Mouse (Mus musculus): ENCODE measurements around the gene Ugt1a7c. TPM values are rescaled to one million over a fixed set of nuclear protein-coding genes. Genes with fewer than 3 reads are reported as not detected.

Gene Ugt1a7c
- total RNA-seq, 2 experiments from 2014 or later, result 0.71 to 0.97 TPM

DNA sequence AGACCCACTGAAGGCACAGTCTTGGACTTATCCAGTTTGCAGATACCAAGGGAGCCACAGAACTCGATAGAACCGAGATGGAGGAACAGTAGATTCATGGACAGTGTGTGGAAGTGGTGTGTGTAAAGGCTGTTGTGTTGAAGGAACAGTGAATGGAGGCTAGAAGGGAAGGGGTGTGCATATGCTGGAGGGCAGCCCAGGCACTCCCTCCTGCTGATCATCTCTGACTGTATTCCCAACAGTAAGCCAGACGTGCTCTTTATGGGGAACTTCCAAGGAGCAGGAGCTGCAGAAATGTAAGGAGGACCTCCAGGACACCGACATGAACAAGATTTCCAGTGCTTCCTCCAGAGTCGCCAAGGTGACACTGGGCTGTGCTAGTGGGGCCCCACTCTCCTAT is 155.2 kb downstream of the Ugt1a7c start:
- peak in 1 of 2 experiments; percentile 32 for DNase-seq (ENCODE audit: extremely low spot score in 1 of 2, low spot score in 2 of 2)
- intact Hi-C loops (cut with DNase I), result no loop called here

DNA sequence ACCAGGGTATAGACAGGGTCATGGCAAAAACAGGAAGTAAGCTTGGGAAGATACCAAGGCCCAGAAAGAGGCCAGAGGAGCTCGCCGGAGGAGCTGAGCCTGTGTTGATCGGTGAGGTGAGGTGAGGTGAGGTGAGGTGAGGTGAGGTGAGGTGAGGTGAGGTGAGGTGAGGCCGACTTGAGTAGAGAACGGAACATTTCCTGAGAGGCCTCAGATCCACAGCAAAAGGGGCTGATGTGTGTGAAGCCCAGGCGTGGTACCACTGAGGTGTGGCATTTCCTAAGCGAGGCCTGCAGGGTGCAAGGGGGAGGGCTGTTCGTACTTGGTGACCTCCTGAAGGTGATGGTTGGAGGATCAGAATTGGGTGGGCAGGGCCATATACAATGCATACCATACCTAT is 158.2 kb downstream of the Ugt1a7c start:
- peak in 1 of 2 experiments; percentile 54 for DNase-seq (ENCODE audit: extremely low spot score in 1 of 2, low spot score in 2 of 2)
- intact Hi-C loops (cut with DNase I), result no loop called here

DNA sequence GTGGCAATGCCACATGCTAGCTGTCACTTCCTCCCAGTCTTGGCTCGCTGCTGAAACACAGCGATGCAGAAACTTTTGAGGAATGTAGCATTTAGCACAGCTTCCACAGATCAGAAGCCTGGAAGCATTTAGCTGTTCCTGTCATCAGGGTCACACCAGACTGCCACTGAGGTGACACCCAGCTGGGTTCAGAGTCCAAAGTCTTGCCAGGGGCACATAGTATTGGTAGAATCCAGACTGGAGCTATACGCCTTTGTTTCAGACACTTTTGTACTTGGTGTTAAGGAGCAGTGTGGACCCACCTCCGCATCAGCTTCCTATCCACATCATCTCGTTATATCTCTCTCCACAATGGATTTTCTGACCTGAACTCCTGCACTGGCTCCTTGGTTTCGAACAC is 158.7 kb downstream of the Ugt1a7c start:
- intact Hi-C loops (cut with DNase I), result no loop called here
- peak in 1 of 2 experiments; percentile 36 for DNase-seq (ENCODE audit: extremely low spot score in 1 of 2, low spot score in 2 of 2)

DNA sequence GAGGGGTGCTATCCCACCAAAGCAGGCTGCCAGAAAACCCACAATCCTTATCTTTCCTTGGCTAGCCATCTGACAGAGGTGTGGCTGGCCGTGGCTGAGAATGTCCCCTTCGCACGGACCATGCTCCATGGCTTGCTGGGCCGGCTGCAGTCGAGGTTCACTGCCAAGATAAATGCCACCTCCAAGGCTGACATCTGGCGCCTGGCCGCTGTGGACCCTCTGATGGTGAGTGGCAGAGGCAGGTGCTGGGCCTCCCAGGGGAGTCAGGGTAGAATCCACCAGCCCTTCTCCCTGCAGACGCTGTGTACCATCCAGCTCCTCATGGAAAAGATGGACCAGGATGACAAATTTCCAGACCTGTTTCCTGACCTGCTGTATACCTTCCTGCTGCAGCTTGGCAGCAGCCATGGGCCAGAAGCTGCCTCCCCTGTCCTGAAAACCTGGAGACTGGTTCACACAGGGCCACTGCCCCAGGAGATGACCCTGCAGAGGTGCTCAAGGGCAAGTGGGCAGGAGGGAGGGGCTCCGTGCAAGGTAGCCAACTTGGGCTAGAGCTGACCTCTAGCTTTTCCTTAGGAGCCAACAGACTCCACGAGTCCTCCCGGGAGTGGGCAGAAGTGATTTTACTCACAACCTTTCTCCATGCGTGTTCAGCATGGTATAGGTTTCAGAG is 160.1 kb downstream of the Ugt1a7c start:
- intact Hi-C loops (cut with DNase I), result no loop called here
- DNase-seq (ENCODE audit: extremely low spot score in 1 of 2, low spot score in 2 of 2), result peak in 1 of 2 experiments; percentile 76

DNA sequence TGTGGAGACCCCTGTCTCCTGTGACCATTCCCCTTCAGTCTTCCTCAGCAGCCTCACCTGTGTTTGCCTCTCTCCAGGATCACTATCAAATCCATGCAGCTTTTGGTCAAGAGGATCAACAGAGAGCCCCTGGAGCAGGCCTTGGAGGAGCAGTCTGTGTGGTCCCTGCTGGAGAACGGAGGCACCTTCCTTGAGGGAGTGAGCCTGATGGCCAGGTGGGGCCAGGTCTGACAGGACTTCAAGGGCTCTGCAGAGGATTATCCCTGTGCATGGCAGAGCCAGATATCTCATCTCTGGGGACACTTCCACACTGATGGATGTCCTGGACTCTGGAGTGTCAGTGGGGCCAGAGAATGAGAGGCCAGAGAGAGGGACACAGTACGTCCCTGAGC is 160.6 kb downstream of the Ugt1a7c start:
- intact Hi-C loops (cut with DNase I), result no loop called here
- peak in 1 of 2 experiments; percentile 64 for DNase-seq (ENCODE audit: extremely low spot score in 1 of 2, low spot score in 2 of 2)

DNA sequence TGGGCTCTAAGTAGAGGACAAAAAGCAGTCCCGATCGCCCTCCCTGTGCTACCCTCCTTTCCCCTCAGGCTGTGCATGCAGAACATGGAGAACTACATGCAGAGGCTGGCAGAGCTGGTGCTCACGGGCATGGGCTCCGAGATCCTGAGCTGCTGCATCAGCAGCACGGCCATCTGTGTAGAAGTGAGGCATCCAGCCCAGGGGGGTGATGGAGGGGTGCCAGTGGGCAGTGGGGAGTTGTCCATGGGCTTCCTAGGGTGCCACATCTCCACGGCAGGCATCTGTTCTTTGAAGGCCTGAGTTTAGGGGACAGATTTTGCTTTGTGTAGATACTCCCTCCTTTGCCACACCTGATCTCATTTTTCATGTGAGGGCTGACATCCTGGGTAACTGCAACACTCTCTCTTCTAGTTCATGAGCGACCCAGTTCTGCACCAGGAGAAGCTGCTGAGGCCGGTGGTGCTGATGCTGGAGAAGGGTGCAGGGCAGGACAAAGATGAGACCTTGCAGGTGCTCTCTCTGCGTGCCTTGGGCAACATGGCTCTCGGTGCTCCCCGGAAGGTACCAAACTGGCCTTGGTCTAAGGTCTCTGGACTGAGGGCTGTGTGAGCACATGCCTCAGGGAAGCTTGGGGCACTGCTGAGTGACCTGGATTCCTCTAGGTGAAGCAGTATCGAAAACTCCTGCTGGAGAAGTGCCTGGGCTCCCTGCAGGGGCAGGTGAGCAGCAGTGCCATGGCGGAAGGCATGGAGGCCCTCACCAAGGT is 161.3 kb downstream of the Ugt1a7c start:
- peak in 1 of 2 experiments; percentile 83 for DNase-seq (ENCODE audit: extremely low spot score in 1 of 2, low spot score in 2 of 2)
- intact Hi-C loops (cut with DNase I), result no loop called here

DNA sequence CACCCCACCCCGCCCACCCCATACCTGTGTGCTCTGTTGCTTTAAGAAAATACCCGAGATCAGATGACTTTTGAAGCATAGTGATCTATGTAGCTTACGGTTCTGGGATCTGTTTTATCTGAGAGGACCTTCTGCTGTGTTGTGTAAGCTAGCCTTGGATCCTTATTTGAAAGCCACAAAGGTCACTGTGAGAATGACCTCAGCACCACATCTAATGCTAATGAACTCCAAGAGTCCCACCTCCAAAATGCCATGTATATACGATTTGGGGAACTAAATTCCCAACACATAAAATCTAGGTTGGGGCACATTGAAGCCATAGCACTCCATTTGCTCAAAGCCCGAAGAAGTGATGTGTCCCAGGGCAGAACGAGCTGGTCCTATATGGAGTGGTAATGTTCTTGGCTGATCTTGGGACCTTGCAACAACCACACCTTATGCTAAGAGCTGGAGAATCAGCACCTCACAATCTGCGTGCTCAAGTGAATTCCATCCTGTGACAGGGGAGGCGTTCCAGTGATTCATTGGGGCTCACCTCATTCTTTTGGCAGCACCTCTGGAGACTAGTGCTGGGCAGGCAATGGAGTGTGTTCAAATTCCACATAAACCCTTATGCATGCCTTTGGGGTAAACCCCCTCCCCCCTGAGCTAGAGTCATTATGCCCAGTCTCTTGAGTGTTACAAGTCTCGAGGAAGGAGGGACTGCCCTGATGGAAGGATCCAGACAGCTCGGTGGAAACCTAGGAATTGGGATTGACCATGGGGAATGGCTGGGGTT is 162.2 kb downstream of the Ugt1a7c start:
- intact Hi-C loops (cut with DNase I), result no loop called here
- peak in 1 of 2 experiments; percentile 42 for DNase-seq (ENCODE audit: extremely low spot score in 1 of 2, low spot score in 2 of 2)

DNA sequence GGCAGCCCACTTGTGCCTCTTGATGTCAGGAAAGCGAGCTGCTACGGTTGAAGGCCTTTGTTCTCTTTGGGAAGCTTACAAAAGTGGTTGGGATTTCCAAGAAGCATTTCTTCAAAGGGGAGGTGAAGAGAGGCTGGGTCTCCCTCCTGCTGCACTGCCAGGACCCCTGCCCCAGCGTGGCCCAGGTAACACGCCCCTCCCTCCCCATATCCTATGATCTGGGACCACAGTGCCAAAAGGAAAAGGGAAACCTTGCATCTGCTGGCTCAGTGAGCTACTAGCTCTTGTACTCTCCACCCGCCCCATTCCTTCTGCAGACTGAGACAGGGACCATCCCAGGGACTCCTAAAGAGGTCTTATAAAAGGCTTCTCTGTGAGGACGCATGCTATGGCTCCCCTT is 162.8 kb downstream of the Ugt1a7c start:
- DNase-seq (ENCODE audit: extremely low spot score in 1 of 2, low spot score in 2 of 2), result peak in 1 of 2 experiments; percentile 64
- intact Hi-C loops (cut with DNase I), result no loop called here

DNA sequence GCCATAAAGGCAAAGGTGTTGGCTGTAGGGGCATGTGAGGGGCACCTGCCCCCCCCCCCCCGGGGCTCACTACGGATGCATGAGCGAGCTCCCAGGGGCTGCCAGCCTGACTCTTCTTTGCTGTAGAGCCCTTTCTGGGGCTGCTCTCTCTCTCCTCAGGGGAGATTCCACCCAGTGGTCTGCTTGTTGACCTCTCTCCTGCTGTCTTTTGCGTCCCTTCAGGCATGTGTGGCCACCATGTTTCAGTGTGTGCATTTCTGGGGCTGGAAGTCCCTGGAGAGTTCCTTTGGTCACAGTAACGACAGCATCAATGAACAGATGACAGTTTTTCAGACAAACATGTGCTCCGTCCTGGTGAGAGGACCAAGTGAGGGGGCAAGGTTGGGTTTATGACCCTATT is 163.5 kb downstream of the Ugt1a7c start:
- DNase-seq (ENCODE audit: extremely low spot score in 1 of 2, low spot score in 2 of 2), result peak in 1 of 2 experiments; percentile 51
- intact Hi-C loops (cut with DNase I), result no loop called here

DNA sequence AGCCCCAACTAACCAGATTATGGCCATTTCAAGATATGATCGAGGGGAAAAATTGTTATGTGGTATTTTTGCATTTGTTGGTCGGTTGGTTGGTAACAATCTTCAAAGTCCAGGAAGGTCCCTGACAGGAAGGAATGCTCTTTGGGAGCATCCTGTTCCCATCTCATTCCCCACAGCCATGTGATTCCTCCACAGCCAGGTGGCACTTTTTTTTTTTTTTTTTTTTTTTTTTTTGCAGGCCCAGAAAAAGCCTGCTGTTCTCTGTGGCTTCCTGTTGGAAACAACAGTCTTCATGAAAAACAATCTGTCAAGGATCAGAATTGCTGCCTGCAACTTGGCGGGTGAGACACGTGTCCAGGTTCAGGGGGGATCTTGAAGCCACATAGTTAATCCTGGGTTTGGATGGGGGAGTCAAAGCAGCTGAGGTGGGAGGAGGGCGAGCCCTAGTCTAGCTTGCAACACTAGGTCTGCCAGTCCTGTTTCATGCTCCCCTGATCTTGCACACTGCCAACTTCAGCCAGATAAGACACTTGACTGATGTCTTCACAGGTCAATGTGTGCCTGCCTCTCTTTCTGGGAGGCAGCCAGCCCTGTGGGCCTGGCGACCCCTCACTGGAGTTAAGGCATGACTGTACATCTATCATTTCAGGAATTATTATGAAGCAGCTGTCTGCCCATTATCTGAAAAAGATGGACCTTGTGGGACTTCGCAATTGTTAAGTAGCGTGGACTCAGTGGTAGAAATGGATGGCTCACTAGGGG is 164.2 kb downstream of the Ugt1a7c start:
- intact Hi-C loops (cut with DNase I), result no loop called here
- peak in 1 of 2 experiments; percentile 69 for DNase-seq (ENCODE audit: extremely low spot score in 1 of 2, low spot score in 2 of 2)

DNA sequence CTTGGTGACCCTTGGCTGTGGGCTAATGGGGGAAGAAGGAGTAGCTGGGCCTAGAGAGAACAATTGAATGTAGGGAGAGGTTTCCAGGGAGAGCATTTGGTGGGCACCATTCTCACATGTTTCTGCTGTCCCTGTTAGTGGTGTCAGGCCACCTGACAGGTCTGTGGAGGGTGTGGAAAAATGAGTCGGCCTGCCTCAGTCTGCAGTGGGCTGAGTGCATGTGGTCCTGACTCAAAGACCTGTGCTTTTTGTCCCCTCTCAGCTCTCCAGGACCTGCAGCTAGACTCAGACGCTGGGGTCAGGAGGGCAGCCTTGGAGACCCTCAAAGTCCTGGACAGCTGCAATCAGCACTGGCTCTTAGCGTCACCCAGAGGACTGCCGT is 164.8 kb downstream of the Ugt1a7c start:
- intact Hi-C loops (cut with DNase I), result no loop called here
- peak in 1 of 2 experiments; percentile 66 for DNase-seq (ENCODE audit: extremely low spot score in 1 of 2, low spot score in 2 of 2)

DNA sequence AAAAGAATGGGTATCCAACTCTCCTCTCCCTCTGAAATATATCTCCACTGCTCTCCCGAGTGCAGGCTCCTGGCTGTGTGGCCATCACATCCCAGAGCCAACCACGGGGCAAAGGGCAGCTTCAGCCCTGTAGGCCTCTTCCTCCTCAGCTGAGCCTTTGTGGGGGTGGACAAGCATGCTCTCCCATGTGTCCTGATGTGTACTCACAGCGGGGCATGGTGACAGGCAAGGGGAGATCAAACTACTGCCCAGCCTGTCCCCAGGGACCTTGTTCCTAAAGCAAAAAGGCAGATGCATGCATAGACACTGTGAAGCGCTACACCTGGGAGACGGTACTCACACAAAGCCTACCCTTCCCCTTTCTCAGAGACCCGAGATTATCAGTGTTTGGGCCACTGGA is 165.3 kb downstream of the Ugt1a7c start:
- peak in 1 of 2 experiments; percentile 88 for DNase-seq (ENCODE audit: extremely low spot score in 1 of 2, low spot score in 2 of 2)

DNA sequence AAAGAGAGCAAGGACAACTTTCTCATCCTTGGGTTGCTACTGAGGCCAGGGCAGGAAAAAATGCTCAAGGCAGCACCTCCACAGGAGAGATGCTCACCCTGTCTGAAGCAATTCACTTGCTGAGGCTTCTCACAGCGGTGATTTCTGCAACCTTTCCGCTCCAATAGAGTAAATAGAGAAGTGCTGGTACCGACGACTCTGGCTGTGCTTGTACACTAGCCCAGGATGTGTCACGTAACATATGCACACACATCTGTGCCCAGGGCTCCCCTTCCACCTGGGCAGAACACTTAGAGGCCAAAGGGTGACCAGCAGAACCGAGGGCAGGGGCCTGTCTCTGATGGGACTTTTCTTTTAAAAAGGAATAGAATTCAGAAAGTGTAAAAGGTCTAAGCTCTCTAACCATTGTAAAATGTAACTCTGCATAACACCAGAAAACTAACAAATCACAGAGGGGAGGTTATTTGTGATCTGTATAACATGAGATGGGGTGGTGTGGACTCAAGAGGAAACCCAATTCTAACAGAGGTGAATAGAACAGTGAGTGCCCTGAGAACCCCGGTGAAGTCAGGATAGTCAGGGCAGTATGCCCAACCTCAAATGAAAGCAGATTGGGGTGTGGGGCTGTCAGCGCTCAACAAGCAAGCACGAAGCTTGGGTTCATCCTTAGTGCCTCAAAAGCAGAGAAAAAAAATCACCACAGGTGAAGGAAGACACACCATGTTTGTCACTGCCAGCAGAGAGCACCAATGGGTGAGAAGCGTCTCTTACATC is 165.9 kb downstream of the Ugt1a7c start:
- intact Hi-C loops (cut with DNase I), result no loop called here
- DNase-seq (ENCODE audit: extremely low spot score in 1 of 2, low spot score in 2 of 2), result peak in 1 of 2 experiments; percentile 41

More for the DNA sequence above, 165.3 kb downstream of the Ugt1a7c start:
- intact Hi-C loops (cut with DNase I), result no loop called here

DNA sequence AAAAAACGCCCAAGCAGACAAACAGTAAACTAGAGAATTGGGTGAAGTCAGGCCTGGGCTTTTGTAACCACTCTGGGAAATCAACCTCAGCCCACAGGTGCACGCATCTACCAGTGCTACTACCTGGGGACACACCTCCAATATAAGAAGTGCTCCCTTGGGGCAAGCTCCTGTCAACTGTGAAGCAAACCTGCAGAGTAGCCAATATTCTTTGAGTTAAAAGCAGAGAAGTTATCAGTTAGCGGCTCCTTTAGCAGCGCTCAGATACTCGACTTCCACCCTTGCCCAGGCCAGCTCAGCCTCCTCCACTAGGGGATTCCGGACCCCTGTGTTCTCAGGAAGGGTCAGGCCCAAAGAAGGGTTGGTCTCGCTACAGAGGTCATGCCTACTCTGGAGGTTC is 166.8 kb downstream of the Ugt1a7c start:
- DNase-seq (ENCODE audit: extremely low spot score in 1 of 2, low spot score in 2 of 2), result peak in 1 of 2 experiments; percentile 60
- intact Hi-C loops (cut with DNase I), result no loop called here

DNA sequence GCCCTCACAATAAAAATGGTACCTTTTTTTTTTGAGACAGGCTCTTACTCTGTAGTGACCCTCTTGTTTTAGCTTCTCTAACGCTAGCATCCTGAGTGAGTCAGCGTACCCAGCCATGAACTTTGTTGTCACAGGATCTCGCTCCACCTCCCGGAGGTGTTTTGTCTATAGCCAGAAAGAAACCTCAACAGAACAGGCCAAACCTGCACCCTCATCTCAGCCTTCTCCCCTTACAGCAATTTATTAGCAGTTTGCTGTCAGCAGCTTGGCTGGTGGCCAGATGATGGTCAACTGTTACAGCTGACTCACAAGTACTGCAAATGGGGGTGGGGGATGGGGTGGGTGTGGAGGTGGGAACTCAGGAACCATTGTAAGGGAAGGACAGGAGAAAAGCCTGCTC is 167.4 kb downstream of the Ugt1a7c start:
- intact Hi-C loops (cut with DNase I), result no loop called here
- peak in 1 of 2 experiments; percentile 86 for DNase-seq (ENCODE audit: extremely low spot score in 1 of 2, low spot score in 2 of 2)

DNA sequence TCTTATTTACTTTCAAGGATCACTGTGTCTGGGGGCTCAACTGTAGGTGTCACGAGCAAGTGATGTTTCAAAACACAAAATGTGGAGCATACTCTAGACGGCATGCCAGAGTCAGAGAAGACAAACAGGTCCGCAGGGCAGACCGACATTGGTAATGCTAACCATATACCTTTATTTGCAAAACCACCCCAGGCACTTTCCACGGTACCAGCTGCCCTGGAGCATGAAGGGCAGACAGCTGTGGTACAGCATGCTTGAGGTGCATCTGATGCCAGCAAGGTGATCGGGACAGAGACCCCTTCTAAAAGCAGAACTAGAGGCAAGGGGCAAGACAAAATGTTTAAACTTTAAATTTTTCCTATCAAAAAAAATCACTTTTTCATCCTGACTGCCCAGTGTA is 168.1 kb downstream of the Ugt1a7c start:
- intact Hi-C loops (cut with DNase I), result no loop called here
- peak in 1 of 2 experiments; percentile 51 for DNase-seq (ENCODE audit: extremely low spot score in 1 of 2, low spot score in 2 of 2)

DNA sequence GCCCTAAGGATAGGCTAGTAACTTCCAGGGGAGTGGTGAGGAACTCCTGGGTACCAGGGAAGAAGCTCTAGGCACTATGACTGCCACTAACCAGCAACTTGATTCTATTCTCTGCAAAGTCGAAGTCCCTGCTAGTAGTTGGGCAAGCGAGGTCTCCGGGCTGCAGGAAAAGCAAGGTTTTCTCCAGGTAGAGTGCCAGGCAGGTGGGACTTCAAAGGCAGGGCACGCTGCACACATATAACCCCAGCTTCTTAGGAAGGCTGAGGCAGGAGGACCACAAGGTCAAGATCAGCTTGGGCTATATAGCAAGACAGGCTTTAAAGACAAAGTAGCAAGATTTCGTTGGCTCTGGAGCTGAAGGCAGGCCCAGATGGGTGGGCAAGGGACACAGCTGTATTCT is 168.9 kb downstream of the Ugt1a7c start:
- DNase-seq (ENCODE audit: extremely low spot score in 1 of 2, low spot score in 2 of 2), result peak in 1 of 2 experiments; percentile 51
- intact Hi-C loops (cut with DNase I), result no loop called here

DNA sequence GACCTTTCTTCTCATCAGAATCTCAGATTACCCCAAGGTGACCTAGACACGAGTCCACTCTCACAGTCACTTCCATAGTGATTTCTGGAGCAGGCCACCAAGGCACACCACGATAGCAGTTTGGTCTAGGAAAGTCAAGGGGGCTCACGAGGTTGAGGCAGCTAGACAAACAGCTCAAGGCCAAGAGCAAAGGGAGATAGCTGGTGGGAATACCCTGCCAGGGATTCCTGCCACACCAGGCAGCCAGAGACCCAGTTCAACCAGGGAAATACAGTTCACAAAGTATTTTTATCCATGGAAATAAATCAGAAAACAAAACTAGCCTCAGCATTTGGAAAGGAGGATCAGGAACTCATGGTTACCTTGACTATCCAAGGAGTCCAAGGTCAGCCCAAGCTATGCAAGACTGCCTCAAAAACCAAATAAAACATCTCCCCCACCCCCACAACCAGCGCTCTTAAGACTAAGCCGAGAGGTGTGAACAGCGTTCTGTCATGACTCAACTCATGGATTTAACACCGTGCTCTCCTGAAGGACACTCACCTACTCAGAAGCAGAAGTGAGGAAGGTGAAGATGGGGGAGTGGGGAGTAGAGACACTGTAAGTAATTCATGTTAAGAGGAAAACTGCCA is 169.5 kb downstream of the Ugt1a7c start:
- no peak for DNase-seq (ENCODE audit: extremely low spot score in 1 of 2, low spot score in 2 of 2)
- intact Hi-C loops (cut with DNase I), result no loop called here
